Mouse (Mus musculus) neutrophil, adult 83 days (primary cell): ENCODE data around the gene Aldh1a7. TPM values are rescaled to one million over a fixed set of nuclear protein-coding genes. Genes with fewer than 3 reads are reported as not detected.

Experiments used
- total RNA-seq, 2 experiments: library from RNA; stranded (reverse); gene quantifications; one replicate each; pipeline ENCODE4 v1.2.4; 2023

The Aldh1a7 gene
- total RNA-seq, result 1 to 10 TPM; 1.9 to 2.3 TPM

GRCm38 (mm10) chr19:20727381-20727780 lies at the start of gene Aldh1a7:
Gene Aldh1a7 (minus strand): TSS chr19:20727562.

Other genes starting within 250 kb of the Aldh1a7 start
- gene Aldh1a1, start 234.8 kb downstream of the Aldh1a7 start, total RNA-seq, result 10 to 100 TPM in 1 of 2 experiments, 1 to 10 TPM in 1; 9.9 to 13.1 TPM
- gene Tmc1, start 226.6 kb upstream of the Aldh1a7 start, total RNA-seq, result not detected